Mouse (Mus musculus): ENCODE measurements around the gene Acot5.
"Not testable (repeated sequence)": the region's sequence is repeated elsewhere in the genome, so short reads cannot be mapped to it uniquely, and the experiment has no call there.

Acot5 gene

GRCm38 (mm10) chr12:84068986-84069385 lies at the start of gene Acot5:
TSS of gene Acot5 (plus strand) at chr12:84069325.
- no peak for DNase-seq (ENCODE audit: low read depth, low spot score)

- not testable (repeated sequence) for DNase-seq (ENCODE audit: low read depth, low spot score)
These were observed 48.6 kb upstream of the Acot5 start for GRCm38 (mm10) chr12:84020528-84020927.

DNA sequence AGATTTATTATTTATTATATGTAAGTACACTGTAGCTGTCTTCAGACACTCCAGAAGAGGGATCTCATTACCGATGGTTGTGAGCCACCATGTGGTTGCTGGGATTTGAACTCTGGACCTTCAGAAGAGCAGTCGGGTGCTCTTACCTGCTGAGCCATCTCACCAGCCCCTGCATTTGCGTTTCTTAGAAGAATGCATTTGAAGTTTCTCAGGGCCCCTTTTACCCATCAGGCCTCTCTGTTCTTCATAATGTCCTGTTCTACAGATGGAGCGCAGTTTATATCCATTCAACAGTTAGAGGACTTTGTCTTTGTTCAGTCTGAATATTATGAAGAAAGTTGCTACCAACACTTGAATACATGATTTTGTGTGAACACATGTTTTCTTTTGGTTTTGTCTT lies 46.9 kb upstream of the Acot5 start:
- not testable (repeated sequence) for DNase-seq (ENCODE audit: low read depth, low spot score)

- DNase-seq (ENCODE audit: low read depth, low spot score), result no peak
These were observed 45.9 kb upstream of the Acot5 start for GRCm38 (mm10) chr12:84023052-84023745.

- no peak for DNase-seq (ENCODE audit: low read depth, low spot score)
These were observed 43.2 kb upstream of the Acot5 start for GRCm38 (mm10) chr12:84025888-84026287.

DNA sequence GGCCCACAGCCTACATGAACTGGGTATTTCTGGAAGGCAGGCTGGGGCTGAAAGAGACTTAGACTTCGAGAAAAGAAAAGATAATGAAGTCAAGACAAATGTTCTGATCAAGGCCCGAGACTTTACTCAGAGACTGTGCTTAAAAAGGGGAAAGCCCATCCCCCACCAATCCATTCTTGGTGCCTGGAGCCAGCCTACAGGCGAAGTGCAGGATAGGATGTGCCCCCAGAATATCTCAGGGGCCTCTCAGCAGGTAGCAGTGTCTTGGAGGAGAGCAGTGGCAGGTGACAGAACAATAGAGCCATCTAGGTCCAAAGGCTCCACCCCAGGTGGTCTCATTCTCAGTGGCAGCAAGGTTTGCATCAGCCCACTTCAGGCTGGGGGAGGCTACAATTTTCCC lies 40.8 kb upstream of the Acot5 start:
- peak; percentile 78 for DNase-seq (ENCODE audit: low read depth, low spot score)

- DNase-seq (ENCODE audit: low read depth, low spot score), result peak; percentile 76
These were observed 40.1 kb upstream of the Acot5 start for GRCm38 (mm10) chr12:84029043-84029442.

DNA sequence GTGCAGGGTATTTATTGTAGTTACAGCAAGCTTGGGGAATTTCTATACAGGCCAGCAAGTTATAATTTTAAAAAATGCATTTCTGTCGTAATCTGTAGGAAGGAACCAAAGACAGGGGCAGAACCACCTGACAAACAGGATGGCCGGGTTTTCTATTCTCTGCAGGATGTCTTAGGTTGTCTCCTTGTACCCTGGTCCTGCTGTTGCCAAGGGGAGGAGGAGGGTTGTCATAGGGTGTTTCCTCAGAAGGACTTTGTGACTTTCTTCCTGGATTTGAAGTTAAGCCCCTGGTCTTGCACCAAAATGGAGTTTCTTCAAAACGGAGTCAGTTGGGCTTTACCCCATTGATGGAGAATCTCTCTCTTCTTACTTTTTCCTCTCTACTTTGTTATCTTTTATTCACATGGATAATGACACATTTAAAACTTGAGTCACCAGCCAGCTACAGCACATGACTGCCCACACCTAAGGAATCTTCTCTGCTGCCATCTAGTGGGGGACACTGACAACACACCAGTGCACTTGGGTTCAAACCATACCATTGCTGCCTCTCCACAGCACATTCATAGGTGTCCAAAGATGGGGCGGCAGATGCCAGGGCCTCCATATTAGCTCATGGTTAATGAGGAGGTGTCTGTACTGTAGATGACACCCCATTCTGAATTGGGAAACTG lies 38.3 kb upstream of the Acot5 start:
- peak; percentile 57 for DNase-seq (ENCODE audit: low read depth, low spot score)

GRCm38 (mm10) chr12:84032854-84033253 lies 36.3 kb upstream of the Acot5 start:
- no peak for DNase-seq (ENCODE audit: low read depth, low spot score)

DNA sequence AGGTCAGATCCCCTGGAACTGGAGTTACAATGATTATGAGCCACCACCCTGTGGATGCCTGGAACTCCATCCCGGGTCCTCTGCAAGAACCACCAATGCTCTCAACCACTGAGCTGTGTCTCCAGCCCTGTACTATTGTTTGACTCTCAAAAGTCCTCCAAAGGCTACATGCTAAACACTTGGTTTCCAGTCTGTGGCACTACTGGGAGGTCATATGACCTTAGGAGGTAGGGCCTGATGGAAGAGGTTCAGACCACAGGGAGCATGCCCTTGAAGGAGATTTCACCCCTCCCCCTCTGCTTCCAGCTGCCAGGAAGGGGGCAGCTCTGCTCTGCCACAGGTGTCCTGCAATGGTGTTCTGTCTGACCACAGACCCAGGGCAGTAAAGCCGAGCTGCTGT lies 35.8 kb upstream of the Acot5 start:
- peak; percentile 27 for DNase-seq (ENCODE audit: low read depth, low spot score)

DNA sequence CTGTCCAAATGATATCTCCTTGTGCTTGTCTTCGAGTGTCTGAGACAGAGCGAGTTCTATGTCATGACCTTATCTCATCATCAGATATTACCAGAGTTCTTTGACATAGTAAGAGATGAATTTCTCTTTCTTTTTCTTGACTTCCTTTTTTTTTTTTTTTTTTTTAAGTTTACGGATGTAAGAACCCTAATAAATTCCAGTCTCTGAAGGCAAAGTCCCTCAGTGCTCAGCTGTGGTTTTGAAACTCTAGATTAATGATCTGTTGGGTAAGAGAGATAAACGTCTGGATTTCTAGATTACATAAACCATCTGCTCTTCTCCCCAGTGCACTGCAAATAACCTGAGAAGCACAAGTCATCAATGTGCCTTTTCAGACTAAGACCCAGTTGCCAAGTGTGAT lies 35.0 kb upstream of the Acot5 start:
- no peak for DNase-seq (ENCODE audit: low read depth, low spot score)

GRCm38 (mm10) chr12:84038241-84038640 lies 30.9 kb upstream of the Acot5 start, which contains the start of gene Acot4:
TSS of gene Acot4 (plus strand) at chr12:84038379.
- peak; percentile 21 for DNase-seq (ENCODE audit: low read depth, low spot score)

DNA sequence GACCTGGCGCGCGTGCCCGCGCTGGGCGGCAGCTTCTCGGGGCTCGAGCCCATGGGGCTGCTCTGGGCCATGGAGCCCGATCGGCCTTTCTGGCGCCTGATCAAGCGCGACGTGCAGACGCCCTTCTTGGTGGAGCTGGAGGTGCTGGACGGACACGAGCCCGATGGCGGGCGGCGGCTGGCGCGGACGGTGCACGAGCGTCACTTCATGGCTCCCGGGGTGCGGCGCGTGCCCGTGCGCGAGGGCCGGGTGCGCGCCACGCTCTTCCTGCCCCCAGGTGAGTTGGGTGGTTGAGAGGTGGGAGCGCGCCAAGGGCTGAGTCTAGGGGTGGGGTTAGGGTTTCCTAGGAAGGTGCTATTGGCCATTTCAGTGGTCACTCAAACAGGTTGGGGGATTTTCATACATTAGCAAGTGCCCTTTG lies 30.4 kb upstream of the Acot5 start, which contains the start of gene Gm49366:
Gm49366 (plus strand) TSS at position 245 of the 421 bp plus-strand sequence.
- peak; percentile 75 for DNase-seq (ENCODE audit: low read depth, low spot score)

- no peak for DNase-seq (ENCODE audit: low read depth, low spot score)
These were observed 26.9 kb upstream of the Acot5 start for GRCm38 (mm10) chr12:84042248-84042647.

- DNase-seq (ENCODE audit: low read depth, low spot score), result no peak
These were observed 25.1 kb upstream of the Acot5 start for GRCm38 (mm10) chr12:84044045-84044444.

- no peak for DNase-seq (ENCODE audit: low read depth, low spot score)
These were observed 22.2 kb upstream of the Acot5 start for GRCm38 (mm10) chr12:84046906-84047305.

GRCm38 (mm10) chr12:84050744-84051143 lies 18.4 kb upstream of the Acot5 start:
- not testable (repeated sequence) for DNase-seq (ENCODE audit: low read depth, low spot score)

DNA sequence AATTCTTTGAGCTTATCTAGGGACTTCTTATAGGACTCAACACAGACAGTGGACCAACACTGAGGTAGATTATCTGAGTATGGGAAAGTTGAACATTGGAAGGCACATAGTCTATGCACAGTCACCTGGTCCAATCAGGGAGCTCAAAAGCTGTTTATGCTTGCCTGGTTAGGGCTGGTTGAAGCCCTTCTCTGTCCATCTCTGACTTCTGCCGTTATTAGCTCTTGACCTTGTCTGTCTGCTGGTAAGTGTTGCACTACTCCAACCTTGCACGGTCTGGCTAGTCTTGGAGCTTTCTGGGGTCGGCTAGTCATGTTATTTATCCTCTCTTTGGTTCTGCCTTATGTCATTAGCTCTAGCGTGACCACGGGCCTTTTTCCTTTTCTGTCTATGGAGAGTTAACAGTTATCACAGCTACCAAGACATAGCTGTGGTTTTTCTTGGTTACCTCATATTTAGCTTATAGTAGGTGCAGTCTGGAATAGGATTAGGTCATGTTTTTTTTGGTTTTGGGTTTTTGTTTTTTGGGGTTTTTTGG lies 17.1 kb upstream of the Acot5 start, which contains the start of gene Acot3:
Acot3 (plus strand) TSS at position 208 of the 538 bp plus-strand sequence.
- no peak for DNase-seq (ENCODE audit: low read depth, low spot score)

GRCm38 (mm10) chr12:84052609-84053008 lies 16.5 kb upstream of the Acot5 start:
- no peak for DNase-seq (ENCODE audit: low read depth, low spot score)

GRCm38 (mm10) chr12:84053173-84053572 lies 16.0 kb upstream of the Acot5 start:
- DNase-seq (ENCODE audit: low read depth, low spot score), result no peak

DNA sequence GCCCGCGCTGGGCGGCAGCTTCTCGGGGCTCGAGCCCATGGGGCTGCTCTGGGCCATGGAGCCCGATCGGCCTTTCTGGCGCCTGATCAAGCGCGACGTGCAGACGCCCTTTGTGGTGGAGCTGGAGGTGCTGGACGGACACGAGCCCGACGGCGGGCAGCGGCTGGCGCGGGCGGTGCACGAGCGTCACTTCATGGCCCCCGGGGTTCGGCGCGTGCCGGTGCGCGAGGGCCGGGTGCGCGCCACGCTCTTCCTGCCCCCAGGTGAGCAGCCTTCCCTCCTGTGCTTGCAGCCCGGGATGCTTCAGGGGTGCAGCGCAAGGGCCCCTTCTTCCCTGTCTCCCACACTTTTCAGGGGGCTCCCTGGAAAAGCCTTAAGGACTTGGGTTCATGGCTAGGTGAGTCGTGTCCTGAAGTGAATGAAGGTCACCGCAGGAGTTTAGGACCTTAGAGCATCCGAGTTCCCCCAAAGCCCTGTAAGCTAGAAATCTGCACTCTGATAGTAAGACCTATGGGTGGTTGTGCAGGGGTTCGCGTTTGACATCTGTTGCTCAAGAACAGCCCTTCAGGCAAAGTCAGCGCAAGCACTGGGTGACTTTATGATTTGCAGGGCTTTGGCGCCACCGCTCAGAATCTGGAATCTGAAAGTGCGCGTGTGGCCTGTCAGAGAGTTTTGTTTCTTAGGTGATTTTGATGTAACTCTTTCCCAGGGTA lies 15.3 kb upstream of the Acot5 start:
- DNase-seq (ENCODE audit: low read depth, low spot score), result no peak

DNA sequence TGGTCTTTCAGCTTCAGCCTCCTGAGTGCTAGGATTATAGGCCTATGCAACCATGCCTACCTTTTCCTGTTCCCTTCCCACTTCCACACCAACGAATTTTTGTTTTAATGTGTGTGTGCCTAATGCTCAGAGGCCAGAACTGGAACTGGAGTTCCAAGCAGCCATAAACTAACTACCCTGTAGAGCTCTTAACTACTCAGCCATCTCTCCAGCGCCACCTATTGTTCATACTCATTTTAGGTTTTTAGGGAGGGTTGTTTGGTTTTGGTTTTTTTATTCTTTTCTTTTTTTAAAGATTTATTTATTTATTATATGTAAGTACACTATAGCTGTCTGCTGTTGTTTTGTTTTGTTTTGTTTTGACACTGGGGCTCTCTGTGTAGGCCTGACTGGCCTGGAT lies 8.2 kb upstream of the Acot5 start:
- peak; percentile 69 for DNase-seq (ENCODE audit: low read depth, low spot score)

Data from ES-CJ7 (cell line).